Mouse (Mus musculus) MEL (cell line): ENCODE data around the gene Odr4. TPM values are rescaled to one million over a fixed set of nuclear protein-coding genes. Genes with fewer than 3 reads are reported as not detected.

Experiments used
- DNase-seq: peaks from one replicate; pipeline ENCODE4 v3.0.0; 2011; ENCODE audit warnings: low read depth, low spot score
- H3K27ac ChIP-seq: 2 replicates; pipeline ENCODE4 v1.5.1; 2012; ENCODE audit warnings: low read depth, mild to moderate bottlenecking, control low read depth, low read length, moderate library complexity; ENCODE audit not compliant: control insufficient read depth
- H3K27me3 ChIP-seq, 2 experiments: fragments of 150-350 bp in 1 of 2; sonication (generic) in 1 of 2; 2 replicates each; pipeline ENCODE4 v1.6.1; 2012; ENCODE audit warnings: low read length in 2 of 2, mild to moderate bottlenecking in 2 of 2, improper control_type of control experiment in 1 of 2, moderate library complexity in 1 of 2; ENCODE audit not compliant: insufficient read depth in 2 of 2, control insufficient read depth in 1 of 2
- H3K36me3 ChIP-seq, 2 experiments: 2 replicates each; pipeline ENCODE4 v1.6.1; 2012 to 2014; ENCODE audit warnings: low read length in 2 of 2, improper control_type of control experiment in 1 of 2, inconsistent platforms in 1 of 2, mild to moderate bottlenecking in 1 of 2; ENCODE audit not compliant: insufficient read depth in 2 of 2, control insufficient read depth in 1 of 2
- H3K4me1 ChIP-seq, 2 experiments: fragments of 150-350 bp in 1 of 2; sonication (generic) in 1 of 2; 2 replicates each; pipeline ENCODE4 v1.6.1; 2012; ENCODE audit warnings: low read length in 2 of 2, improper control_type of control experiment in 1 of 2, mild to moderate bottlenecking in 1 of 2; ENCODE audit not compliant: insufficient read depth in 2 of 2, control insufficient read depth in 1 of 2
- H3K4me3 ChIP-seq, 2 experiments: fragments of 150-350 bp in 1 of 2; sonication (generic) in 1 of 2; 2 replicates each; pipeline ENCODE4 v1.5.1; 2012; ENCODE audit warnings: low read depth in 2 of 2, low read length in 2 of 2, mild to moderate bottlenecking in 2 of 2, moderate library complexity in 2 of 2, control low read depth in 1 of 2, improper control_type of control experiment in 1 of 2; ENCODE audit not compliant: control insufficient read depth in 1 of 2, insufficient read depth in 1 of 2
- H3K79me2 ChIP-seq: 2 replicates; pipeline ENCODE4 v1.6.1; 2012; ENCODE audit warnings: mild to moderate bottlenecking, low read length, moderate library complexity; ENCODE audit not compliant: control insufficient read depth, poor library complexity, insufficient read depth
- H3K9ac ChIP-seq: 2 replicates; pipeline ENCODE4 v1.6.1; 2012; ENCODE audit warnings: low read depth, mild to moderate bottlenecking, control low read depth, low read length, moderate library complexity; ENCODE audit not compliant: control insufficient read depth, poor library complexity, severe bottlenecking
- H3K9me3 ChIP-seq: fragments of 150-350 bp; sonication (generic); replicated peaks from 2 replicates; pipeline ENCODE4 v1.6.1; 2012; ENCODE audit warnings: mild to moderate bottlenecking, low read length, improper control_type of control experiment, moderate library complexity; ENCODE audit not compliant: insufficient read depth
- BHLHE40 ChIP-seq: IDR thresholded peaks from 2 replicates; pipeline ENCODE4 v1.6.1; 2012; ENCODE audit warnings: low read depth, mild to moderate bottlenecking, inconsistent platforms, low read length, improper control_type of control experiment, borderline replicate concordance
- CHD1 ChIP-seq: IDR thresholded peaks from 2 replicates; pipeline ENCODE4 v1.6.1; 2012; ENCODE audit warnings: low read depth, mild to moderate bottlenecking, inconsistent platforms, low read length, improper control_type of control experiment
- ELF1 ChIP-seq: IDR thresholded peaks from 2 replicates; pipeline ENCODE4 v1.6.1; 2014; ENCODE audit warnings: low read depth, mild to moderate bottlenecking, inconsistent platforms, low read length, improper control_type of control experiment, moderate library complexity
- ETS1 ChIP-seq: IDR thresholded peaks from 2 replicates; pipeline ENCODE4 v1.6.1; 2012; ENCODE audit warnings: low read depth, mild to moderate bottlenecking, inconsistent platforms, low read length, improper control_type of control experiment, moderate library complexity
- GABPA ChIP-seq: IDR thresholded peaks from 2 replicates; pipeline ENCODE4 v1.6.1; 2012; ENCODE audit warnings: low read depth, mild to moderate bottlenecking, inconsistent platforms, low read length, improper control_type of control experiment, moderate library complexity
- JUND ChIP-seq: IDR thresholded peaks from 2 replicates; pipeline ENCODE4 v1.6.1; 2011; ENCODE audit warnings: low read depth, mild to moderate bottlenecking, improper control_type of control experiment, low read length
- MEF2A ChIP-seq: IDR thresholded peaks from 2 replicates; pipeline ENCODE4 v1.6.1; 2014; ENCODE audit warnings: low read depth, mild to moderate bottlenecking, inconsistent platforms, low read length, improper control_type of control experiment; ENCODE audit not compliant: poor library complexity, insufficient replicate concordance, severe bottlenecking; ENCODE audit errors: extremely low read depth
- MYB ChIP-seq: IDR thresholded peaks from 2 replicates; pipeline ENCODE4 v1.6.1; 2011; ENCODE audit warnings: mild to moderate bottlenecking, low read depth, low read length, improper control_type of control experiment
- NELFE ChIP-seq: IDR thresholded peaks from 2 replicates; pipeline ENCODE4 v1.6.1; 2011; ENCODE audit warnings: low read depth, low read length, improper control_type of control experiment
- RCOR1 ChIP-seq: IDR thresholded peaks from 2 replicates; pipeline ENCODE4 v1.6.1; 2012; ENCODE audit warnings: low read depth, mild to moderate bottlenecking, inconsistent platforms, low read length, improper control_type of control experiment
- ZC3H11A ChIP-seq: IDR thresholded peaks from 2 replicates; pipeline ENCODE4 v1.6.1; 2012; ENCODE audit warnings: low read depth, mild to moderate bottlenecking, inconsistent platforms, low read length, improper control_type of control experiment
- ZKSCAN1 ChIP-seq: IDR thresholded peaks from 2 replicates; pipeline ENCODE4 v1.6.1; 2012; ENCODE audit warnings: low read depth, mild to moderate bottlenecking, inconsistent platforms, low read length, improper control_type of control experiment, moderate library complexity
- ZNF384 ChIP-seq: IDR thresholded peaks from 2 replicates; pipeline ENCODE4 v1.6.1; 2012; ENCODE audit warnings: low read depth, mild to moderate bottlenecking, inconsistent platforms, low read length, improper control_type of control experiment
- polyA plus RNA-seq, 2 experiments: library from polyadenylated mRNA; stranded (reverse) in 1 of 2; unstranded in 1 of 2; fragments of >175 nt in 1 of 2; fragments of >200 nt in 1 of 2; gene quantifications; 2 replicates each; pipeline versions ENCODE4 v1.2.1 to v1.2.4; 2012; ENCODE audit warnings: low replicate concordance in 2 of 2, low read depth in 1 of 2; ENCODE audit not compliant: insufficient read length in 2 of 2, insufficient read depth in 1 of 2, missing spikeins in 1 of 2
- total RNA-seq: library from RNA; depleted of rRNA; stranded (reverse); fragments of 300-350 nt; gene quantifications from 2 replicates; pipeline ENCODE4 v1.2.3, GENCODE M21; 2012

Gene Odr4
- total and polyA plus RNA-seq, 3 experiments: 23.1 to 30.1 TPM; not detected in 1

- Histone ChIP-seq H3K4me3 (peak overlapping the region; percentile 84 to 94), H3K4me1 (peaks cover 3 to 13% of the 10 kb centered on the region in 2 experiments), H3K27ac (peak overlapping the region; percentile 49), H3K9ac (peak overlapping the region; percentile 85), H3K27me3 (no peaks in the 10 kb centered on the region), H3K79me2 (peaks cover 34% of the 10 kb centered on the region), H3K36me3 (peaks cover 11 to 15% of the 10 kb centered on the region in 2 experiments), H3K9me3 (no peaks in the 10 kb centered on the region)
- TF ChIP-seq CHD1 (0 out of 2 replicates have a peak, but pooled peaks have one; percentile 65), ELF1 (no peak)
- DNase-seq: peak; percentile 23
Measured at GRCm38 (mm10) chr1:150391931-150392637, 796 bp downstream of the Odr4 start.

DNA sequence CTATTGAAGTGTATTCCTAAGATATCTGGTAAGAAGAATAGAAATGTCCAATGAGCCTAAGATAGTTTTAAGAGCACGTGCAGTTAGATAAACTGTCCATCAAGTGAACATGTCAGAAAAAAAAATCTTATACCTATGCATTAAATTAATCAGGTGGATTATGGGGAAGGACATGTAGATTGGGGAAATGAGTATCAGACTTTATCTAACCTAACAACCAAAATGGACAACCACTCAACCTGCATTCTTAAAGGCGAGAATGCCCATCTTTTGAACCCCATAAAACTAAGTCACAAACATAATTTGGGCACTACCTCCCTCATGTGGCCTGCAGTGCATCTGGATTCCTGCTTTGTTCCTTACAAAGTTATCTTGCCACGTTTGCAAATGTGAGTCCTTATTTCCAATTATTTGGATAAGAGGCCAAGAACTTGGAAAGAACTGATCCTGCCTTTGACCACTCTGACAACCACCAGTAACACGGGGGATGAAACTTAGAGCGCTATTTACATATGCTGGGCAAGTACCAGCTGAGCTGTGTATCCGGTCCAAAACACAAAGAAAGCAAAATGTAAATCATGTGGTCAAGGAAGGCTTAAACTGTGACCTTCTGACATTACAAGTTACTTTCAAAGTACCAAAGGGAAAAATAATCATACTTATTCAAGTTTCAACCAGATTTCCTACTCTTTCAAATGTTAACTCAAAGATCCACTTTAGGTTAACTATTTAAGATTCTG, 3.3 kb downstream of the Odr4 start:
- Histone ChIP-seq H3K79me2 (peaks cover 23% of the 10 kb centered on the region), H3K9me3 (no peaks in the 10 kb centered on the region), H3K9ac (no peak overlapping the region), H3K27me3 (no peaks in the 10 kb centered on the region), H3K4me3 (no peak overlapping the region), H3K27ac (no peak overlapping the region), H3K36me3 (peaks cover 4 to 11% of the 10 kb centered on the region in 2 experiments; a peak in 3 of 4 replicates), H3K4me1 (peaks cover 0 to 4% of the 10 kb centered on the region in 2 experiments; a peak in 3 of 4 replicates)
- TF ChIP-seq MEF2A (no peak), ETS1 (no peak), GABPA (no peak), ZNF384 (no peak), MYB (no peak), ZC3H11A (no peak), BHLHE40 (no peak), JUND (no peak)
- no peak for DNase-seq

DNA sequence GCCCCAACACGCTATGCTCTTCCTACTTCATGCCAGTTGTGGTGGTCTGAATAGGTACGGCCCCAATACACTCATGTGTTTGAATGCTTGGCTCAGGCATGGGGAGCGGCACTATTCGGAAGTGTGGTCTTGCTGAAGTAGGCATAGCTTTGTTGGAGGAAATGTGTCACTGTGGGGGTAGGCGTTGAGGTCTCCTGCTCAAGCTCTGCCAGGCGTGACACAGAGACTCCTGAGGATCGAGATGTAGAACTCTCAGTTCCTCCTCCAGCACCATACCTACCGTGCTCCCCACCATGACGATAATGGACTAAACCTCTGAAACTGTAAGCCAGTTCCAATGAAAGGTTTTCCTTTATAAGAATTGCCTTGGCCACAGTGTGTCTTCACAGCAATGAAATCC, 5.3 kb downstream of the Odr4 start:
- Histone ChIP-seq H3K9ac (no peak overlapping the region), H3K27me3 (no peaks in the 10 kb centered on the region), H3K9me3 (no peaks in the 10 kb centered on the region), H3K4me3 (no peak overlapping the region), H3K79me2 (peaks cover 11% of the 10 kb centered on the region), H3K27ac (no peak overlapping the region), H3K4me1 (peaks cover 0 to 4% of the 10 kb centered on the region in 2 experiments; a peak in 3 of 4 replicates), H3K36me3 (peaks cover 4 to 15% of the 10 kb centered on the region in 2 experiments; a peak in 3 of 4 replicates)
- TF ChIP-seq NELFE (no peak), RCOR1 (no peak), ZKSCAN1 (no peak)
- DNase-seq: no peak
